Mouse (Mus musculus): Measurements from ENCODE around the gene Kmt2d.
A peak's percentile ranks its signal among the peaks of the same experiment; 100 is the strongest.

The Kmt2d gene

DNA sequence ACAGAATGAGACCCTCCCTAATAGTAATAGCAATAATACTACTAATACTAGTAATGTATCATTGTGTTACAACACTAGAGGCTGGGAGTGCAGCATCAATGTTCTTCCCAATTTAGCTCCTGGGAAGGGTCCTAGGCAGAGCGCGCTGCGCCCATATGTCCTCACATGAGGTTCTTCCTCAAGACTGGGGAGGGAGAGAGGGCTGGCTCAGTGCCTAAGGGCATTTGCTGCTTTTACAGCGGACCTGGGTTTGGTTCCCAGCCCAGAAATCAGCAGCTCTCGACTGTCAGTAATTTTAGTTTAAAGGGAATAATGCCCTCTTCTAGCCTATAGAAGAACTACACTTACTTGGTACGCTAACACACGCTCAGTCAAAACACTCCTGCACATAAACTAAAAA lies 16.5 kb upstream of the Kmt2d start:
- DNase-seq (ENCODE audit: low spot score in 2 of 2), result no peak

DNA sequence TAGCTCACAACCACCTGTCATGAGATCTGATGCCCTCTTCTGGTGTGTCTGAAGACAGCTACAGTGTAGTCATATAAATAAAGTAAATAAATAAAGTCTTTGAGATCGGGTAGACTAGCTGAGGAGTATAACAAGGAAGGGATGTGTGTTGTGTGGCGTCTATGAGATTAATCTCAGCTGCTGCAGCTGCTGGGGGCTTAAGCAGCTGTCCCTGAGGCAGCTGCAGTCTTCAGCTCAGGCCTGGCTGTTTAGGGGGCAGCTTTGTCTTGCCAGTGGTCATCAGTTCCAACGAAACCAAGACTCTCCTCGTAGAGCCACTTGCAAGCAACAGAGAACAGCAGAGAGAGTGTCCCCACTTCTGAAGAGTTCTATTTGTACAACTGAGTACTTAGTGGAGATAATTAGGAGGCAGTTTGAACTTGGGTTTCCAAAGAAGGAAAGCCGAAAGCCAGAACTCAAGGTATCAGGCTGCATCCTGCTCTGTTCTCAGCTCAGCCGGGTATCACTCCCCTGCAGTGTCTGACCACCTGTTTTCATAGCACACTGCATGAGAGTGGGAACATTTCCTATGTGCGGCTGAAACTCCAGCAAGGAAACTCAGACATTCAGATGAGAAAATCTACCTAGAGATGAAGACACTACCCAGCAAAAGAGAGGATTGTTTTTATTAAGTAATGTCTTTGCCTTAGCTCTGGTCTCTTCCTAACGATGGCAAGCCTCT lies 15.8 kb upstream of the Kmt2d start:
- no peak for DNase-seq (ENCODE audit: low spot score in 2 of 2)

DNA sequence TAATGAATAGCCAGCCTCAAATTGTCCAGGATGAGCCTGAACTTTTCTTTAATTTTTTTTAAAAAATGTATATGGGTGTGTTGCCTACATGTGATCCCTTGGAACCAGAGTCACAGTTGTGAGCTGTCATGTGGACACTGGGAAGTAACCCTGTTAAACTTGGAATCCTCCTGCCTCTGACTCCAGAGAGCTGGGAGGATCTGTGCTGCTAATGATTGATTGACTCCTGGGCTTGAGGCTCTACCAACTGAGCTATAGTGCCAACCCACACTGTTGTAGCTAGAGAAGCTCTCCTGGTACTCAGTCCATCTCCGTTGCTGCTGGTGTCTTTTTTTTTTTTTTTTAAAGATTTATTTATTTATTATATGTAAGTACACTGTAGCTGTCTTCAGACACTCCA lies 13.1 kb upstream of the Kmt2d start:
- no peak for DNase-seq (ENCODE audit: low spot score in 2 of 2)

DNA sequence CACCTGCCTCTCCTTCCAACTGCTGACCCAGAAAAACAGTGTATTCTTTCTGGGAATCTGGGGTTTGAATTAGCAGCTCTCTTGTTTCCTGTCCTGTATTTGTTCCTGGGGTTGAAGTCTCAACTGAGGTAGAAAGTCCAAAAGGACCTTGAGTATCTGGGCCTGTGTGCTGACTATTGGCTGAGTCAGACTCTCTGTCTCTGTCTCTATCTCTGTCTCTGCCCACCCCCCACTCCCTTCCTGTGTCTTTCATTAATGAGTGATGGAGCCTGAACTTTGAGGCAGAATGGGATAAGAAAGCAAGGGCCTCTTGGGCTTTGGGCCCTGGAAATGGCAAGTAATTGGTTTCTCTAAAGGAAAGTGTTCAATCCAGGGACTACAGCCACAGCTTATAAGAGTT lies 12.7 kb upstream of the Kmt2d start:
- no peak for DNase-seq (ENCODE audit: low spot score in 2 of 2)

DNA sequence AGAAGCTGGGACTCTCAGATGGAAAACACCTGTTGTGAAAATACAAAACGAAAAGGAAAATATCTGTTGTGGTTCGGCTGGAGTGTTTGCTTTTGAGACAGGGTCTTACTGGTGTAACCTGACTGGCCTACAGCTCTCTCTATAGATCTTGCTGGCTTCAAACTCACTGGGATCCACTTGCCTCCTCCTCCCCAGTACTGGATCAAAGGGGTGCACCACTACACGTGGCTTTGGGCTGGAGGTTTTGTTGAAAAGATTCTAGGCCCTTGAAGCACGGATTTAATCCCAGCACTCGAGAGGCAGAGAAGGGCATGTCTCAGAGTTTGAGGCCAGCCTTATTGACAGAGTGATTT lies 10.6 kb upstream of the Kmt2d start:
- DNase-seq (ENCODE audit: low spot score in 2 of 2), result no peak

DNA sequence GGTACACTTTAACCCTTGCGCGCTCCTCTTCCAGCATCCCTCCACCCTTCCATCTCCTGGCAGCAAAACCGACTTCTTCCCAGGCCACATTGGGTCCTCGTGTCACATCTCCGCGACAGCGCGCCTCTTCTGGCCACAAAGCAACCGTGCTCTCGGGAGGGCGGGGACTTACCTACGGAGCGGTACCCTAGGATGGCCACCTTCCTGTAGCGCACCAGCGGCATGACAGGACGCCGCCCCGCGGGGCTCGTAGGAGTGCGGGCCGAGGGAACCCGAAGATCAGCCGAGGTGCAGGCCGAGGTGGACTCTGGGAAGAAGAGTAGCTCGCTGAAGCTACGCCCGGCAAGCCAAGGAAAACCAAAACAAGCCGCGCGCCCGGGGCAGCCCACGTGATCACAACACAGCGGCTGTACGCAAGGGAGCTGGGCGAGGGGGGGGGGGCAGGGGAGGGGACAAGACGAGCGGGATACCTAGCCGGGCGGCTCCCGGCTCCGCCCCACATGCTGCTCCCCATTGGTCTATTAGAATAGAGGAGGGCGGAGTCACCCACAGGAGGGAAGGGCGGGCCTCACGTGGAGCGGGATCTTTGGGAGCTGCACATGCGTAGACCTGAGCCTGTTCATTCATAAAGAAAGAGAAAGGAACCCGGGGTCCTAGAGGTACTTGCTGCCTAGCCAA lies 10.1 kb upstream of the Kmt2d start:
- DNase-seq (ENCODE audit: low spot score in 2 of 2), result peak; percentile 91 to 93

DNA sequence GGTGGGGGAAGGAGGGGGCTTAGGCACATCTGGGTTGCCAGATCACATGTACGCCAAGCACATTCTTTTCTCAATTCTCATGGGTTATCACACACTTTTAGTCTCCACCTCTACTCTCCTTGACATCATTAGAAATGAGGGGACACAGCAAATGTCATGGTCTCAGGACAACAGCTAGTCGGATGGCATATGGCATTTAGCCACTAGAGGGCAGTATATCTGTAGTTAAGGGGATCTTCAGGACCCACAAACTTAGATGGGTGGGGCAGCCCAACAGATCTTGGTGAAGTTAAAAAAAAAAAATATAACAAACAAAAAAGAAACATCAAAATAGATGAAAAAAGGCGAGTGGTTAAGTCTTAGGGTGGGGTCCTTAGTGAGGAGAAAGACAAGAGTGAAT lies 6.3 kb upstream of the Kmt2d start:
- no peak for DNase-seq (ENCODE audit: low spot score in 2 of 2)

DNA sequence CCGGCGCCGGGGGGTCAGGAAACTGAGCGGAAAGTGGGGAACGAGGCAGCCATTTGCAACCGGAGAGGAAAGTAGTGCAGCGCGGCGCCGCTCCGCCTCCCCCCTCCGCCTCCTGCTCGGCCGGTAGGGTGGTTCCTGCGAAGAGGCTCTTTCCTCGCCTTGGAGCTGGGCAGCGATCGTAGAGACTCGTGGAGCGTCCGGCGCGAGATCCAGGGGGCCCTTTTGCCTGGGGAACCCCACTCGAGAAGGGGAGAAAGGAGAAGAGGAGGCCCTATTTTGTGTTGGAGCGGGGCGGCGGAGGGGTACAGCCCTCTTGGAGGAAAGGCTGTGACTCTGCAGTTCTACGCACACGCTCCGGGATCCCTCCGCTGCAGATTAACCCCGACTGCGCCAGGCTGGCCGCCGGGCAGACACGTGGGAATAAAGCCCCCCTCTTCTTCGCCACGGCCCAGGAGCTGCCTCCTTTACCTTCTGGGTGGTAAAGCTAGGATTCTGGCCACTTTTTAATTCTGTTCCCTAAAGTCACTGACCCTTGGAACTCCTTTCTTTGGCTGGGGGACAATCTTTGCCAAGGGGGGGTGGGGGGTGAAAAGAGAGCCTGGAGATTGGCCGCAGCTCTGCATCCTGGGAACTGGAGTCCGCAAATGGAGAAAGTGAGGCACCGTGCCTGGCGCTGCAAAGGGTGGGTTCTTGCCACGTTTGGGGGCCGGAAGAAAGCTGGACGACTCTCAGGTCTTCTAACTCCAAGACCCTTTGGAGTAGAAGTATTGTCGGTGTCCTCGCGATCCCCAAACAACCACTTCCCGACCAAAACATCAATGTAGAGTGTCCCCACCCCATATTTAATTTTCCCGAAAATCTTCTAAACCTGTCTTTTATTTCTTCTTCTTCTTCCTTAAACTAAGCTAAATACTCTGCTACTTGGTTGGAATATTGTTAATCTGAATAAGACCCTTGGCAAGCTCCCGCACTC lies 1.2 kb upstream of the Kmt2d start:
- DNase-seq (ENCODE audit: low spot score in 2 of 2), result peak; percentile 86 to 89

DNA sequence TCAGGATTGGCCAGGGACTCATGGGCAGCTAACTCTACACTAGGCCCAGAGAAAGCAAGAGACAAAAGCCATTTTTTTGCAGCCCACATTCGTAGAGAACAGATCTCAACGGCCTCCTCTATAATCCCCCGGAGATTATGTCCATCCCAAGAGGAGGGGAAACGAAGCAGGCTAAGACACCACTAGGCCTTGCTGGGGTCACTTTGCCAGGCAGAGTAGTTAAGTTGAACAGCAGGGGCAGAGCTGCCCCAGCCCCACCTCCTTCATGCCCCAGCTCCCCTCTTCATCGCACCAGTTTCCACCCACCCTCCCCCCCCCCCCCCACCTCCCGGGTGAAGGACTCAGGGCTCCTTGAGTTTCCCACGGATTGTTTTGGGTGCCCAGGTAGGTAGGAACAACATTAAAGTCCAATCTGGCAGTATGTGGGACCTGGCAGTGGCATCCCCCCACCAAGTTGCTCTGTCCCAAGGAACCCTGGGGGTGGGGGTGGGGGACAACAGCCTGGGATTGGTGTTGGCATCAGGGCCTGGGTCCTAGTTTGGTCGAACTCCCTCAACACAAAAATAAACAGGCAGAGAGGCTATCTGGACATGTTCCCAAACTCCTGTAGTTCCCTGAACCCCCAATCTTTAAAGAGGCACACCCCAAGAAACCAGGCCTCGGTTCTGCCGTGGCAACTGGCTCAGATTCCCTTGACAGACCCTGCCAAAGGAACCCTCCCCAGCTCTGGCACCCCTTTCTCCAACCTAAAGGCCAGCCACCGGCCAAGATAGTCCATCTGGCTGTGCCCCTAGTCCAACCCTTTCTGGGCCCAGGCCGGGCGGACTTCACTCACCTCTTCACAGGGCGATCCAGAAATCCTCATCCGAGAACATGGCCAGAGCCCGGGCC lies 580 bp downstream of the Kmt2d start:
- no peak for DNase-seq (ENCODE audit: low spot score in 2 of 2)

DNA sequence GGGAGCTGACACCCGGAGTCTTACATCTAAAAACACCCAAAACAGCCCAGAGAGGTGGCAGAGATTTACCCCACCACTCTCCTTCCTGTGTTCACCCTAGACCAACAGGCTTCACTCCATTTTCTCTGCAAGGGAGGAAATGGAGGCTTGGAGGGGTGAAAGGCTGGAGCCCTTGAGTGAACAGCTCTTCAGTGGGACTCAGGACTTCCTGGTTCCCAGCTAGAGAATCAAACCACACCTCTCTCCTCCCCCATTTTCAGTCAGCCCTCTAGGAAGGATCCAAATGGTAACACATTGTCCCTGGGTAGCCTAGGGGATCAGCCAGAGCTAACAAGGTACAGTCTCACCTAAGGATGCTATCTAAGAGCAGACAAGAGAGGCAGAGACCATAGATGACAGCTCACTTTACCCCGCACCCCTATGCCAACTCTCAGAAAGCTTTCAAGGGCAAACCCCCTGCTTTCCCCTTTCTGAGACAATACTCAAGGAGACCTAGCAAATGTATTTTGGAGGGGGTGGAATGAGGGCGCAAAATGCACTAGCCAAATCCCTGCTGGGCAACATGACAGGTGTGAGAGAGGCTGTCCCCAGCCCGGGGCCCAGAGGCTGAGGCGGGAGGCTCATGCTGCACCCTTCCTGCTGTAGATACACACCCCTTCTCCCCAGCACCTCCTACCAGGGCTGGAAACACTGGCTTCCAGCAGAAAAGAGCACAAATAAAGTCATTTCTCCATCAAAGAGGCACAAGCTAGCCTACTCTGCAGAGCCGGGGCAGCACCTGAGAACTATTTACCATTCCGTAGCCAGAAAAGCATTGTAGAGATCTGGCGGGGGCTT lies 1.4 kb downstream of the Kmt2d start:
- no peak for DNase-seq (ENCODE audit: low spot score in 2 of 2)

DNA sequence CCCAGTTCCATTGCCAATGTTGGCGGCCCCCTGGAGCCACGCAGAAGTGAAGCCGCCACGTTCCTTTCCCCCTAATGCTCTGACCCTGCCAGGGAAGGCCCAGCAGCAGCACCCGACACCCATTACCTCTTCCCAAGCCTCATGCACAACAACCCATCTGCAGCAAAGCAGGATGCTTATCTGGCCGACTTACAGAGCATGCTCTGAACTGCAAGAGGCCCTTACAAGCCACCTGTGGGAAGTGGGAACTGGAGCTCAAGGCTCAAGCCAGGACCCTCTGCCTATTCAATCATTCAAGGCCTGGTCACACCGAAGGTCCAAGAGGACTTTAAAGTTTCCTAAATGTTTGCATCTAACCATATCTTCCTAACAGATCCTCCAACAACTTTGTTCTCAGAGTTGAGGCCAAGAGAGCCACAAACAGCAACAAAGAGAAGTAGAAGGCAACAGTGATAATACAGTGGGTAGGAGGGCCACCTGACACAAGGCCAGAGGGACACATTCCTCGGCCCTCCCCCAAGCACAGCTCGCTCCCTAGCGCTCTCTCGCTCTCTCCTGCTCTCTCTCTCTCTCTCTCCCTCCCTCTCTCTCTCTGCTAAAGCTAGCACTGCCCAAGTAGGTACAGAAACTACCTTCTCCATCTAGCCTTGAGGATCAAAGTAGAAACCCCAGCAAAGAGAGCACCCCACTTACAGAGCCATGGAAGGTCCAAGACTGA lies 2.5 kb downstream of the Kmt2d start:
- DNase-seq (ENCODE audit: low spot score in 2 of 2), result no peak

DNA sequence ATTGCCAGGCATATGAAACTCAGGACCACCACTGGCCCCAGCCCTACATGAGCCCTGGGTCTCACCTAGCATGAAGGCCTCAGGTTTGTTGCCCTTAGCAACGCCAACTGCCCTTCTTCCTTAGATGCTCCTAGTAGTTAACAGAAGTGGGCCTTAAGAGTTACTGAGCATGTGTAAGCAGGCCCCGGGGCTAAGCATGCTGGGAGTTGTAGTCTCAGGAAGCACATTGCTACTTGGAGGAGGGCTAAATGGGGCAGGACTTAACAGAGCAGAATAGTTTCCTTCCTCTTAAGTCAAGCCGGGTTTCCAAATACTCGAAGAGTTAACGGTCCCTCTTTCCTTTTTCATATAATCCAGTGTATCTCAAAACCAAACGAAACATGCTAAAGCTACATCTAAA lies 3.7 kb downstream of the Kmt2d start:
- peak; percentile 41 to 66 for DNase-seq (ENCODE audit: low spot score in 2 of 2)

DNA sequence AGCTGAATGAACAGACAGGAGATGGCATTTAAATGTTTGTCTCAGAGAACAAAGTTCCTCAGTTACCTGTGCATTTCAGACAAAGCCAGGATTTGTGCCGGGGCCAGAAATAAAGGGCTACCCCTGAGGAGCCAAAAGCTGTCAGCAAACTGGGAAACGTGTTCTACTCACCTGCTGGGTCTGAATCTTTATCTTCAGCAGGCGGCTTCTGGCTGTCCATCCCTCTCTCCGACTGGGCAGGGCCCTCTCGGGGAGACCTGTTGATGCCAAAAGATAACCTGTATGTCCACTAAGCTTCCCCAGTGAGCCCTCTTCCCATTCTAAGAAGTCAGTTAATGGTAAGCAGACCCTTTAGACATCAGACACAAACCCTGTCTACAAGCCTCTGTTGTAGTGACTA lies 4.5 kb downstream of the Kmt2d start:
- DNase-seq (ENCODE audit: low spot score in 2 of 2), result no peak

DNA sequence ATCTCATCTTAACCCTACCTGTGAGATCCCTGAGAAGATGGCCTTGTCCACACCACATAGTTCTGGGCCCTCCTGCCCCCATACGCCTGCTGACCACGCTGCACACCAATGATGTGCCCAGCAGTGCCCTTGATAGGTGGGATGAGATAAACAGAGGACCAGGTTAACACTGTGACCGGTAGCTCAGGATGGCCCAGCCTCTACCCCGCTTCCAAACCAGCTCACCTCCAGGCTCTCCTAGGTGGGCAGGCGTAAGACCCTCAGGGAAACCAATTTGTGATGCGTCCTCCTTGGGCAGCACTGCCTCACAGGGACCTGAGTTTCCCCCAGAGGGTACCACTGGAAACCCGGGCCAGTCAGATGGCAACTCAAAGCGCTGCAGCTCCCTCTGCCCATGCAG lies 5.2 kb downstream of the Kmt2d start:
- no peak for DNase-seq (ENCODE audit: low spot score in 2 of 2)

DNA sequence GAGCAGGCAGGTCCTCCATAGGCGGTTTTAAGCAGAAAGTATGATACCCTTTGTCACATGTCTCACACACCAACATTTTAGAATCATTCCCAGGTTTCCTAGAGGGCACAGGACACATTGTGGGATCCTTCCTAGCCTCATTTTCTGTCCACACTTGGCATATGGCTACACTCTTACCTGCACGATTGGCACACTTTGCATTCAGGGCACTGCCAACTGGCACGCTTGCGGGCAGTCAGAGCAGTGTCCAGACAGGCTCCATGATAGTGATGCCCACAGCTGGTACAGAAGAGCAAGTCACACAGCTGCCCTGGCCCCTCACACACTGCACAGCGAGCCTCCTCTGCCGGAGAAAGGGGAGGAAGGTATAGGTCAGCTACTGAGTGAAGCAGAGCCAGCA lies 6.1 kb downstream of the Kmt2d start:
- no peak for DNase-seq (ENCODE audit: low spot score in 2 of 2)

DNA sequence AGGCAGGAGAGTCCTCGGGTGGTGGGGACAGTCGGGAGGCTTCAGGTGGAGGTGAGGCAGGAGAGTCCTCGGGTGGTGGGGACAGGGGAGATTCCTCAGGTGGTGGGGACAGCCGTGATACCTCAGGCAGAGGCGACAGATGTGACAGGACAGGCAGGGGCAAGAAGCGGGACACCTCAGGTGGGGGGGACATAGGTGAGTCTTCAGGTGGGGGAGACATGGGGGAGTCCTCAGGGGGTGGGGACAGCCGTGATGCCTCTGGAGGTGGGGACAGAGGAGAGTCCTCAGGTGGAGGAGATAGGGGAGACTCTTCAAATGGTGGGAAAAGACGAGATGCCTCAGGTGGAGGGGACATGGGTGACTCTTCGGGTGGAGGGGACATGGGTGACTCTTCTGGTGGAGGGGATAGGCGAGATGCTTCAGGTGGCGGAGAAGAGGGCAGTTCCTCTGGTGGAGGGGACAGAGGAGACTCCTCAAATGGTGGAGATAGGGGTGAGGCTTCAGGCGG lies 7.5 kb downstream of the Kmt2d start:
- no peak for DNase-seq (ENCODE audit: low spot score in 2 of 2)

DNA sequence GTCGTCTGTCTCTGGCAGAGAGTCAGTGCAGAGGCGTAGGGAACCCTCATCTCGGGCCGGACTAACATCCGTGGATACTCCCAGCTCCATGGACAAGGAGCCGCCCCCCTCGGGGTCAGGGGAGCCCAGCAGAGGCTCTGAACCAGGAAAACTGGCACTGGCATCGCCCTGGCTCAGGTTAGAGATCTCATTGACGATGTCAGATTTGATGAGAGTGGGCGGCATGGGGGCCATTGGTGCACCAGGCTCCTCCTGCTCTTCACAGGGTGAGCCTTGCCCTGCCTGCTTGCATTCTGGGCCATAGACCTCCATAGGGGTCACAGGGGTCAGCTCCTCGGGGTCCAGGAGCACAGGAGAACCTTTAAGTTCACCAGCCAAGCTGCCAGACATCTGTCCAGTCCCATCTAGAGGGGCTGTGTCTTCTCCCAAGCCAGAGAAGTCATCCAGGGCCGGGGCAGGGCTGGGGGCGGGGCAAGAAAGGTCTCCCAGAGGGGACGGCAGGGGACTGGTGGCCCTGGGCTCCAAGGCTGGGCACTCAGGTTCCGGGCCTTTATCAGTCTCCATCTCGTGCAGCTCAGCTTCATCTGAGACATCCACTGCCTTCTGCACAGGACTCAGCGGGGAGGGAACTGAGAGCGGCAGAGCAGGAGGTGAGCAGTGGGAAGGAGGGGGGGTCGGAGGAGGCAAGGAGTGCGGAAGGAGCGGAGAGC lies 9.1 kb downstream of the Kmt2d start:
- no peak for DNase-seq (ENCODE audit: low spot score in 2 of 2)

DNA sequence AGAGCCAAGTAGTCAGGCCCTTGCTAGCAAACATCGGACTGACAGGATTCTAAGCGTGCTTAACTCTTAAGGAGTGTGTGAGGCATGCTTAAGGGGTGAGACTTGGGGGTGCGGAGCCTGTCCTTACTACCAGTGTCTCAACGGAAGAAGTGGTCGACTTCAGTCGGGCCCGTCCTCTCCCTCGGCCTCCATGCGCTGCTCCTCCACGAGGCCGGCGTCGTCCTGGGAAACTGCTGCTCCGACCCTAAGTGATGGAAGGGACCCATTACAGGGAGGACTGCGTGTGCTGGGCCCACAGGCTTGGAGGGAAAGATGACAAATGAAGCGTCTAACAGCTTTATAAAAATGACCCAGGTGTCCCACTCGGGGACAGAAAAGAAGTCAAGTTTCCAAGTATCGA lies 10.1 kb downstream of the Kmt2d start:
- DNase-seq (ENCODE audit: low spot score in 2 of 2), result no peak

All from right cerebral cortex, postnatal 36 days (tissue).